Mouse (Mus musculus) ES-E14 (cell line): ENCODE results near the gene Atp8a1. TPM values are rescaled to one million over a fixed set of nuclear protein-coding genes. Genes with fewer than 3 reads are reported as not detected.
A peak's percentile ranks its signal among the peaks of the same experiment; 100 is the strongest.

ENCODE experiments used
- DNase-seq: peaks from one replicate; pipeline ENCODE4 v3.0.0-alpha.2; 2013; ENCODE audit warnings: low read depth, low spot score
- H3K27ac ChIP-seq: 2 replicates; pipeline ENCODE4 v1.5.1; 2012; ENCODE audit warnings: low read depth, mild to moderate bottlenecking, low read length, moderate library complexity, mixed read lengths; ENCODE audit not compliant: poor library complexity, insufficient read depth, severe bottlenecking
- H3K36me3 ChIP-seq: 2 replicates; pipeline ENCODE4 v1.6.1; 2012; ENCODE audit warnings: mild to moderate bottlenecking, low read length, moderate library complexity, mixed read lengths; ENCODE audit not compliant: control insufficient read depth, poor library complexity, insufficient read depth, severe bottlenecking
- H3K4me1 ChIP-seq, 2 experiments: fragments of 150-350 bp in 1 of 2; sonication (generic) in 1 of 2; 2 replicates each; pipeline ENCODE4 v1.6.1; 2012; ENCODE audit warnings: low read length in 2 of 2, mild to moderate bottlenecking in 1 of 2, mixed read lengths in 1 of 2; ENCODE audit not compliant: control insufficient read depth in 2 of 2, insufficient read depth in 2 of 2, poor library complexity in 1 of 2
- H3K4me3 ChIP-seq, 2 experiments: fragments of 150-350 bp in 1 of 2; sonication (generic) in 1 of 2; 2 replicates each; pipeline ENCODE4 v1.5.1; 2012; ENCODE audit warnings: low read length in 2 of 2, low read depth in 1 of 2, mild to moderate bottlenecking in 1 of 2, mixed read lengths in 1 of 2; ENCODE audit not compliant: insufficient read depth in 1 of 2, poor library complexity in 1 of 2, severe bottlenecking in 1 of 2
- H3K9ac ChIP-seq: 2 replicates; pipeline ENCODE4 v1.6.1; 2012; ENCODE audit warnings: low read depth, mild to moderate bottlenecking, low read length, mixed read lengths; ENCODE audit not compliant: poor library complexity, insufficient read depth, severe bottlenecking
- H3K9me3 ChIP-seq: fragments of 150-350 bp; sonication (generic); 2 replicates; pipeline ENCODE4 v1.6.1; 2012; ENCODE audit warnings: low read depth, mild to moderate bottlenecking, low read length; ENCODE audit not compliant: control insufficient read depth, insufficient read depth
- CHD2 ChIP-seq: IDR thresholded peaks from 2 replicates; pipeline ENCODE4 v1.6.1; 2014; ENCODE audit warnings: mild to moderate bottlenecking, low read depth, low read length, inconsistent platforms
- HCFC1 ChIP-seq: IDR thresholded peaks from 2 replicates; pipeline ENCODE4 v1.6.1; 2012; ENCODE audit warnings: low read length, inconsistent platforms, borderline replicate concordance; ENCODE audit not compliant: insufficient read depth
- MAFK ChIP-seq: IDR thresholded peaks from 2 replicates; pipeline ENCODE4 v1.6.1; 2014; ENCODE audit warnings: mild to moderate bottlenecking, low read depth, low read length, inconsistent platforms; ENCODE audit not compliant: insufficient read depth
- ZC3H11A ChIP-seq: IDR thresholded peaks from 2 replicates; pipeline ENCODE4 v1.6.1; 2012; ENCODE audit warnings: low read depth, mild to moderate bottlenecking, inconsistent platforms, low read length, borderline replicate concordance
- ZNF384 ChIP-seq: IDR thresholded peaks from 2 replicates; pipeline ENCODE4 v1.6.1; 2012; ENCODE audit warnings: low read depth, low read length, inconsistent platforms
- in situ Hi-C, 2 experiments: fragments of 600-800 bp; cut with MboI; formaldehyde crosslinking; loops; one replicate each; pipeline ENCODE4 v1.15.1; 2025; ENCODE audit warnings: low sequenced_read_pairs in 2 of 2, inconsistent platforms in 1 of 2; ENCODE audit not compliant: unreplicated experiment in 2 of 2
- total RNA-seq: library from RNA; depleted of rRNA; stranded (reverse); fragments of 300-350 nt; gene quantifications from 2 replicates; pipeline ENCODE4 v1.2.3, GENCODE M21; 2012

The Atp8a1 gene
- total RNA-seq, 1 experiment: 13.7 TPM

DNA sequence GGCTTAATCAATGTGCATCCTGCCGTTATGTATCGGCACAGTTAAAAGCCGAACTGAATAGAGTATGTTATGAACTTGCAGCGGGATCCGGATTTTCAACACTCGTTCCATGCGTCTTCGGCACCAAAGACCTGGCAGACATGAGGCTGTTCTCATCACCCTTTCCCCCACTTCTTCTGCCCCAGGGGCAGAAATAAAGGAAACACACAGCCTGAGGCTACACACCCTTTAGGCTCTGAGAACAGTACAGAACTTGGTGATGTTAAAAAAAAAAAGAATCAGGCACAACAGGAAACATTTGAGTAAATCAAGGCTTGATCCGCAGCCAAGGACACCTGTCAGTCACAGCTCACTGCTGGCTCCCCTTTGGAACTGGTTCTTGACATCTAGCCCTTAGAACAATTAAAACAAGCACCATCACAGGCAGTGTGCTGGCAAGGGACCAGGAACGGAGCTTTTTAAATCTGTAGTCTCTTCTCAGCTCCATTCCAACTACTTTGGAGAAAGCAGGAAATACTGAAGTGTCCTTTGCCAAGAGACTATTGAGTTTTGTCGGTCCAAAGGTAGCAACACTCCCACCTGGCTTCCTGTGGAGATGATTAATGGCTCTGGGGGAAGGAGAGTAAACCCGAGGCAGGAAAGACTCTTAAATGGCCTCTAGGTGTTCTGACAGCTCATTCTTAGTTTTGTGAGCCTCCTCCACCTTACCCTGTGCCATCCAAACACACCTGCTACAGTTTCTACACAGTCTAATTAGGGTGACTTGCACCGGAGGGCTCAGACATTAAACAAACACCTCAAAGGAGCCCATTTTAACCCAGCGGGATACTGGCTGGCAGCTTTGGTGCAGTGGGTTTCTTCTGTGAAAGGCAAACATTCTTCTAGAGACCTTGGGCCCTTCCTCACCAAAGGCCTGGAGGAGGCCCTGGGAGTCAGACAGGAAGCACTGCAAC is 50.0 kb downstream of the Atp8a1 start:
- H3K9me3 ChIP-seq: no peaks in the 10 kb centered on the region
- H3K4me3 ChIP-seq: no peak overlapping the region
- in situ Hi-C loops: no loop called here
- no peak overlapping the region for H3K9ac ChIP-seq
- TF ChIP-seq MAFK: no peak
- TF ChIP-seq CHD2: no peak
- TF ChIP-seq ZNF384: no peak
- peaks cover 2 to 13% of the 10 kb centered on the region in 2 experiments; a peak in 2 of 4 replicates for H3K4me1 ChIP-seq
- no peaks in the 10 kb centered on the region; the same call in 1 of the 2 replicates for H3K36me3 ChIP-seq
- DNase-seq: peak; percentile 11
- H3K27ac ChIP-seq: no peak overlapping the region

DNA sequence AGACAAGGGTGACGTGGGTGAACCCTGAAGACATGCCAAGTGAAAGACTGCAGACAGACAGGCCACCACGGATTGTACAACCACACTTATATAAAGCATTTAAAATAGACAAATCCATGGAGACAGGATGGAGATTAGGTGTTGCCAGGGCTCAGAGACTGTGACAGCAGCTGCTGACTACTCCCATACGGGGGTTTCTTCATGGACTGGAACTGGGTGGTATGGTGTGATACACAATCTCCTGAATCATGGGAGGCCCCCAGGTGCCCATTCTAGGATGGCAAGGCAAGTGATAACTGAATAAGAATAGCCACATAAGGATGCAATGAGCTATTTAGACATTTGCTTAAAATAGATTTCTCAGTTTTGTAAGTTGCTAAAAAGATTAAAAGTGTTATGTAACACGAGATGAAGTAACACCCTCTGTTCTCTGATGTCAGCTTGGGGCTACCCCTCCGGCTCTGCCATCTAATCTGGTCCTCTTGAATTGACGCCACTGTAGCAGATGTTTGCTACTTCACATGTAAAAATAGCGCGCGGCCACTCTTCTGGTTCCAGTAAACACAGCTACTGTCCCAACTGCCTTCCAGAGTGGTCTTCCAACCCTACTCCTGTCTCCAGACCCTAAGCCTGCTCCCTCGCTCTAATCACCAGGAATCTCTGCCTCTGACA is 53.0 kb downstream of the Atp8a1 start:
- DNase-seq: no peak
- H3K4me1 ChIP-seq: peaks cover 0 to 4% of the 10 kb centered on the region in 2 experiments; a peak in 2 of 4 replicates
- no peak overlapping the region for H3K9ac ChIP-seq
- in situ Hi-C loops: no loop called here
- H3K9me3 ChIP-seq: no peaks in the 10 kb centered on the region
- no peak overlapping the region for H3K4me3 ChIP-seq
- TF ChIP-seq ZNF384 (no peak), ZC3H11A (no peak), HCFC1 (no peak), CHD2 (no peak), MAFK (no peak)
- no peaks in the 10 kb centered on the region; the same call in 1 of the 2 replicates for H3K36me3 ChIP-seq
- no peak overlapping the region for H3K27ac ChIP-seq

- no peak overlapping the region for H3K4me3 ChIP-seq
- H3K36me3 ChIP-seq: no peaks in the 10 kb centered on the region
- TF ChIP-seq ZC3H11A: no peak
- peaks cover 0 to 1% of the 10 kb centered on the region in 2 experiments; a peak in 1 of 4 replicates for H3K4me1 ChIP-seq
- no peak overlapping the region for H3K27ac ChIP-seq
- no peak for DNase-seq
- in situ Hi-C loops: no loop called here
- H3K9ac ChIP-seq: no peak overlapping the region
- no peaks in the 10 kb centered on the region for H3K9me3 ChIP-seq
Measured at GRCm38 (mm10) chr5:67782775-67783174, 64.5 kb downstream of the Atp8a1 start.

DNA sequence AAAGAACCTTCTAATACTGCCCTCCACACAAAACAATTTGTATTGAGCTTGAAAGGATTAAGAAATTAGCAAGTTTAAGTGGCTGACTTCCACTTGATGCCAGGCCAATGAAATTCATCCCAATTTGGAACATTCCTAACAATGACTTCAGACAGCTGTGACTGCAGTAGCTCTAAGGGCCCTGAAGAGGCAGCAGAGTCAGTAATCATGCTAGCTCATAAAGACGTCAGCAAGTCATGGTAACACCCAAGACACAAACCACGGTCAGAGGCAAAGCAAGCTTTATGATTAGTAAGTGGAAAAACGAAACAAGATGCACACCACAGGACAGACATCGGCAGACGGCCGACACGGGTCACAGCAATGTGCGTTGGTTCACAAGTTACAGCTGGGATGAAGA is 69.2 kb downstream of the Atp8a1 start:
- H3K9ac ChIP-seq: no peak overlapping the region
- H3K36me3 ChIP-seq: no peaks in the 10 kb centered on the region
- H3K9me3 ChIP-seq: no peaks in the 10 kb centered on the region
- no peak for TF ChIP-seq ZC3H11A
- no peak for TF ChIP-seq ZNF384
- no peak for TF ChIP-seq MAFK
- no peak for TF ChIP-seq HCFC1
- no peak for TF ChIP-seq CHD2
- H3K4me1 ChIP-seq: peaks cover 0 to 1% of the 10 kb centered on the region in 2 experiments; a peak in 1 of 4 replicates
- no peak overlapping the region for H3K4me3 ChIP-seq
- in situ Hi-C loops: no loop called here
- DNase-seq: no peak
- H3K27ac ChIP-seq: no peak overlapping the region
